Mouse (Mus musculus): Measurements from ENCODE around the gene Mansc4.
A peak's percentile ranks its signal among the peaks of the same experiment; 100 is the strongest.

Mansc4 gene

GRCm38 (mm10) chr6:147086594-147087225, at the start of gene Mansc4:
Gene Mansc4 (minus strand): TSS chr6:147087032.
- no peak for DNase-seq (ENCODE audit: low spot score in 2 of 2)

- no peak for DNase-seq (ENCODE audit: low spot score in 2 of 2)
Measured at GRCm38 (mm10) chr6:147127239-147127638, 40.4 kb upstream of the Mansc4 start.

GRCm38 (mm10) chr6:147121320-147121719, 34.5 kb upstream of the Mansc4 start:
- no peak for DNase-seq (ENCODE audit: low spot score in 2 of 2)

- DNase-seq (ENCODE audit: low spot score in 2 of 2) = no peak
Measured at GRCm38 (mm10) chr6:147118190-147118589, 31.4 kb upstream of the Mansc4 start.

- no peak for DNase-seq (ENCODE audit: low spot score in 2 of 2)
Measured at GRCm38 (mm10) chr6:147117764-147118163, 30.9 kb upstream of the Mansc4 start.

DNA sequence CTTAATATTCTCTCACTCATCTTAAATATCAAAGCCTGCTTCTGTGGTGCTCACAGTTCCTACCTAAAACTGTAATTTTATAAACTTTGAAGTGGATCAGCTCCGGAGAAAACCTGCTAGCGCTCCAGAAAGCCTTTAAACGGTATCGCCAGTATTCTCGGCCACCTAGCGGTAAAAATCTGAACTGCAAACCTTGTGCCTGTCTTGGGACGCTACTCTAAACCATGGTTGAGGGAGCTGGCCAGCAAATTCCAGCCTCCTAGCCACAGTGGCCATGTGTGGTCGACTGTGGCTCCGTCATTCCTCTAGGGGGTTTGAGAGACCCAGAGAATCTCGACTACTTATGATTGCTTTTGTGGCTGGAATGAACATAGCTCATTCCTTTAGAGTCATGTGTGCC, 29.7 kb upstream of the Mansc4 start:
- DNase-seq (ENCODE audit: low spot score in 2 of 2) = peak; percentile 31 to 69

DNA sequence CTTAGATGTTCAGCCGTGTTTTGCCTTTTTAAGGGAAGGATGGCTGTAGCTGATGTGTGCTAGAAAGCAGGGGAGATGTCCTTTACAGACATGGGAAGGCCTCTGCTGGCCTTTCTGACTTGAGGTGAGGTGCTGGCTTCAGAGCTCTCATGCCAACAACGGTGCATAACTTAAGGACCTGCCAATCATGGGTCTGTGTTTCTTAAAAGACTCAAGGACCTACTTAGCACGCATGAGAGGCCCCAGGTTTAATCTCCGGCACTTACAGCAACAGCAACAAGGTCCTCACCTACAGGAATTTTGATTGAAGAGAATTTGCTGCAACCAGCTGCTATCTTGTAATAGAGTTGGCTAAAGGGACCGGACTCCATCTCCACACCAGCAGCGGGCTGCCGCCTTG, 22.5 kb upstream of the Mansc4 start:
- no peak for DNase-seq (ENCODE audit: low spot score in 2 of 2)

DNA sequence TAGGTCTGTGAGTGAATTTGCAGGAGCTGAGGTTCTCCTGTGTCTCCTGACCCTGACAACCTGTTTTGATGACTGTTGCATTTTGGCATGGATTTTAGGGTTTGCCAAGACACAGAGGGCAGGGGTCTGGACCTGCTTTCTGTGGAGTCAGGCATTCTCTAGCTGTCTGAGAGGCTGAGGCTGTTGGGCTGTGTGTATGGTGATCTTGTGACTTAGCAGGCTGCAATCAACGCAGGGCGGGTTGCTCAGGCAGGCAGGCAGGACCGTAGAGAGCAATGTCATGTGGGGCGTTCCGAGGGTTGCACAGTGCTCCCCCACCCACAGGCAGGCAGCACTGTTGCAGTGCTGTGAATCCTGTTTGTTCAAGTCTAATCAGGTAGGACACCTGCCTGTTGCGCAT, 19.9 kb upstream of the Mansc4 start:
- no peak for DNase-seq (ENCODE audit: low spot score in 2 of 2)

DNA sequence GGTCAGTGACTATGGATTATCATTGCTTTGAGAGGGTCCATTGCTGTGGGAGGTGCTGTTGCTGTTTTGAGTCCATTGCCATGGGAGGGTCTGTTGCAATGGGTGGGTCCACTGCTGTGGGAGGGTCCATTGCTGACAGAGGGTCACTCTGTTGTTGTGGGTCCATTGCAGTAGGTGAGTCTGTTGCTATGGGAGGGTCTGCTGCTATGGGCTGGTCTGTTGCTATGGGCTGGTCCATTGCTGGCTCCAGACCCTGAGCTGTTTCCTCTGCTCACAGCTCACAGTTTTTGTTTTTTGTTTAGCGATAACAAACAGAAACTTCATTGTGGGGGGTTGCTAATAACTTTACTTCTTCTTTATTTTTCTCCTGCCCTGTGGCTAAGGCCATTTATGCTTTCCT, 18.7 kb upstream of the Mansc4 start:
- DNase-seq (ENCODE audit: low spot score in 2 of 2) = no peak

- no peak for DNase-seq (ENCODE audit: low spot score in 2 of 2)
Measured at GRCm38 (mm10) chr6:147102293-147102692, 15.5 kb upstream of the Mansc4 start.

DNA sequence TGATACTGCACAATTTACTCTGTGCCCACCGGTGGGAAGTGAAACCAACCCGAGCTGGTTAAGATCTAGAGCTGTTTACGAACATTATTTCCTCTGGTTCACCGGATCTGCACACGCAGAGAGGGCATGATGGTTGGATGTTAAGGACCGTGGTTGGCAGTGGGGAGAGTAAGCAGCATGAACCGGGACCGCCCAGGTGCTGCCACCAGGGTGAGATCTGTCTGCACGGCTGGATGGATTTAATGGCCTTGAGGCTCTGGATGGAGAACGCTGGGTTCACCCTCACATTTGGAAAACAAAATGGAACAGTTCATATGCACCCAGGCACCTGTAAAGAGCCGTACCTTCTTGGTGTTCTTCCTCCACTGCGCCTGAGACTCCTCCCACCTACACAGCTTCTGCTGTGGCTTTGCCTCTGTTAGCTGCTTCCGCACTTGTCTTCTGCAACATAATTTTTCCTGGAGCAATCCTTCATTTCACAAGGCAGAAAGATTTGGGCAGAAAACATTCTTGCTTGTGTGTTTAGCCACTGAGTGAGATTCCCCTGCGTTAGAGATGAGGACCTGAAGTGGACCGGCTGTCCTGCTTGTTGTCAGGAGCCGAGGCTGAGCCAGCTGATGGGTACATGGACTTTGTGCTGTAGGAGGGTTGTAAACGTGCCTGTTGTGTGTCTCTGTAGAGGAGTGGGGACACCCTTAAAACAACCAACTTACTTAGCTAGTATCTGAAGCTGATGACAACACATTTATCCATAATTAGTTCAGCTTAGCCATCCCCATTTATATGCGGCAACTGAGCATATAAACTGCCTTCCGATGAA, 12.8 kb upstream of the Mansc4 start:
- DNase-seq (ENCODE audit: low spot score in 2 of 2) = peak in 1 of 2 experiments; percentile 36

- DNase-seq (ENCODE audit: low spot score in 2 of 2) = no peak
Measured at GRCm38 (mm10) chr6:147097346-147097929, 10.6 kb upstream of the Mansc4 start.

- no peak for DNase-seq (ENCODE audit: low spot score in 2 of 2)
Measured at GRCm38 (mm10) chr6:147096934-147097333, 10.1 kb upstream of the Mansc4 start.

DNA sequence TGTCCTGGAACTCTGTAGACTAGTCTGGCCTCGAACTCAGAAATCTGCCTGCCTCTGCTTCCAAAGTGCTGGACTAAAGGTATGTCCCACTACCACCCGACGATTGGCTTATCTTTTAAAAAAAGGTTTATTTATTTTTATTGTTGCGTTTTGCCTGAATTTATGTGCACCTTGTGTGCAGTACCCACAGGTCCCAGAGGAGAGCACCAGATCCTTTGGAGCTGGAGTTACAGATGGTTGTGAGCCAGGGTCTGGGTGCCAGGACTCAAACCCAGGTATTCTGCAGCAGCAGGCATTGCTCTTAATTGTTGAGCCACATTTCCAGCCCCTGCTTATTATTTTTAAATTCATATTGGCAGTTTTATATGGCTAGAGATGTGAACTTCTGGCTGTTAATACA, 9.3 kb upstream of the Mansc4 start:
- DNase-seq (ENCODE audit: low spot score in 2 of 2) = no peak

GRCm38 (mm10) chr6:147094771-147095170, 7.9 kb upstream of the Mansc4 start:
- no peak for DNase-seq (ENCODE audit: low spot score in 2 of 2)

- DNase-seq (ENCODE audit: low spot score in 2 of 2) = no peak
Measured at GRCm38 (mm10) chr6:147092136-147092535, 5.3 kb upstream of the Mansc4 start.

DNA sequence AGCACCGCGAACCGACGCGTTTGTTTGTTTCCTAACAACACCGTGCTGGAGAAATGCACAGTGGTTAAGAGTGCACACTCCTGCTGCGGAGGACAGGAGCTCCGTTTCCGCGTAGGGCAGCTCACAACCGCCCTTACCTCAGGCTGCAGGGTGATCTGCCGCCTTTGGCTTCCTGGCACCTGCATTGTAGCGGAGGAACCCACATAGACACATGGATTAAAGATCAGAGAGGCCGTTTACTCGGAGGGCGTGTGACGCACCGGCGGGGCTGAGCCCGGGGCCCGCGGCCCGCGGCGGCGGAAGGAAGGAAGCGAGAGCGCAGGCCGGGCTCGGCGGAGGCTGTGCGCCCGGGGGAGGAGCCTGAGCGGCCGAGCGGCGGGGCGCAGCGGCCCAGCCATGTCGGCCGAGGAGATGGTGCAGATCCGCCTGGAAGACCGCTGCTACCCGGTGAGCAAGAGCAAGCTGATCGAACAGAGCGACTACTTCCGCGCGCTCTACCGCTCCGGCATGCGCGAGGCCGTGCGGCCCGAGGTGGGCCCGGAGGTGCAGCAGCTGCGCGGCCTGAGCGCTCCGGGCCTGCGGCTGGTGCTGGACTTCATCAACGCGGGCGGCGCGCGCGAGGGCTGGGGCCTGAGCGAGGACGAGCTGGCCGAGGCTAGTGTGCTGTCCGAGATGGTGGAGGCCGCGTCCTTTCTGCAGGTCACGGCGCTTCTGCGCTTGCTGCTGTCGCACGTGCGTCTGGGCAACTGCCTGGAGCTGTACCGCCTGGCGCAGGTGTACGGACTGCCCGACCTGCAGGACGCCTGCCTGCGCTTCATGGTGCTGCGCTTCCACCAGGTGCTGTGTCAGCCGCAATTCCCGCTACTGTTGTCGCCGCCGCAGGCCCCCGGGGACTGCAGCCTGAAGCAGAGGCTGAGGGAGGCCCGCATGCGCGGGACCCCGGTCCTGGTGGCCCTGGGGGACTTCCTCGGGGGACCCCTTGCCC, 4.6 kb upstream of the Mansc4 start, which contains the start of gene Klhl42:
TSS of gene Klhl42 (plus strand) at position 244 of the 985 bp plus-strand sequence.
- DNase-seq (ENCODE audit: low spot score in 2 of 2) = peak; percentile 57 to 70

DNA sequence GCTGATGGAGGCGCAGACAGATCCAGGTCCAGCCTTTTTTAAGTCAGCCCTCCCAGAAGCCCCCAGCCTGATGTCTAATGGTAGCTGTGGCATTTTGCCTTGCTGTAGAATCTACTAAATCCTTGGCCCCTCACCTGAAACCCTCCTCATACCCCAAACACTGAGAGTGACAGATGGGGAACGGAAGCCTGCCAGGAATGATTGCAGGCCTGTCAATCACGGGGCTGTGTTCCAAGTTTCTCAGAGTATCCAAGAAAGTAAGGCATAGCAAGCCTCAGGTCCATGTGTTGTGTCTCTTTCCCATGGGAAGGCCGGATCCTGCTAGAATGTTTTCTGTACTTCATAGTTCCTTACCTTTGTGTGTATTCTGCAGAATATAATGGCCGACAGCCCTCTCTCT, 3.4 kb upstream of the Mansc4 start:
- no peak for DNase-seq (ENCODE audit: low spot score in 2 of 2)

- no peak for DNase-seq (ENCODE audit: low spot score in 2 of 2)
Measured at GRCm38 (mm10) chr6:147088517-147088916, 1.7 kb upstream of the Mansc4 start.

GRCm38 (mm10) chr6:147087736-147088135, 904 bp upstream of the Mansc4 start:
- no peak for DNase-seq (ENCODE audit: low spot score in 2 of 2)

DNA sequence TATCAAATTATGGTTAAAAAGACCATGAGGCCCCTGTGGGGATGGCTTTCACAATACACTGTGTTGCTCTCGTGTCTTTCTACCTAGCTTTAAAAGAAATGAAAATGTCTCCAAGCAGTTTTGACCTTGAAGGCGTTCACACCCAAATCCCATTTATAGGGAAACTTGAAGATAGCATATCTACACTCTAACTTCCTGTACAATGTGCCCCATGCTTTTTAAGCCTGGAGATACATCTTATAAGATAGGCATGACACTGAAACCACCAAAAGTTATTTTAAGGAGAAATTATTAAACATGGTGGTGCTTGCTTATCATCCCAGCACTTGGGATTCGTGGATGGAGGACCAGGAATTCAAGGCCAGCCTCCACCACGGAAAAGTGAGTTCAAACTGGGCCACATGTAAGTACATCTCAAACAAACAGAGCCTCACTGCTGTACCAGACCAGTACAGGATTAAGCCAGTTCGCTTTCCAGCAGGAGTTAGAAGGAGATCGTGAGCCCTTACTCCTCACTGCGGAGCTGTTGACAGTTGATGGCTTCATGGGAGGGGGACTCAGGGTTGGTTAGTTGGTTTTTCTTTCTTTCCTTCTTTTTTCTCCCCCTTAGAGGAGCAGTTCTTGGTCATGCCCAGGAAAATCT, 1.3 kb downstream of the Mansc4 start:
- no peak for DNase-seq (ENCODE audit: low spot score in 2 of 2)

Data from spleen, postnatal 14 days (tissue).